Mouse (Mus musculus): Measurements from ENCODE around the gene Fam78a. TPM values are rescaled to one million over a fixed set of nuclear protein-coding genes. Genes with fewer than 3 reads are reported as not detected.

Gene Fam78a
- total RNA-seq, 2 experiments from 2014 or later: 2.4 TPM

GRCm38 (mm10) chr2:32070747-32071146, 13.9 kb downstream of the Fam78a start:
- DNase-seq (ENCODE audit: low spot score in 2 of 2): no peak

DNA sequence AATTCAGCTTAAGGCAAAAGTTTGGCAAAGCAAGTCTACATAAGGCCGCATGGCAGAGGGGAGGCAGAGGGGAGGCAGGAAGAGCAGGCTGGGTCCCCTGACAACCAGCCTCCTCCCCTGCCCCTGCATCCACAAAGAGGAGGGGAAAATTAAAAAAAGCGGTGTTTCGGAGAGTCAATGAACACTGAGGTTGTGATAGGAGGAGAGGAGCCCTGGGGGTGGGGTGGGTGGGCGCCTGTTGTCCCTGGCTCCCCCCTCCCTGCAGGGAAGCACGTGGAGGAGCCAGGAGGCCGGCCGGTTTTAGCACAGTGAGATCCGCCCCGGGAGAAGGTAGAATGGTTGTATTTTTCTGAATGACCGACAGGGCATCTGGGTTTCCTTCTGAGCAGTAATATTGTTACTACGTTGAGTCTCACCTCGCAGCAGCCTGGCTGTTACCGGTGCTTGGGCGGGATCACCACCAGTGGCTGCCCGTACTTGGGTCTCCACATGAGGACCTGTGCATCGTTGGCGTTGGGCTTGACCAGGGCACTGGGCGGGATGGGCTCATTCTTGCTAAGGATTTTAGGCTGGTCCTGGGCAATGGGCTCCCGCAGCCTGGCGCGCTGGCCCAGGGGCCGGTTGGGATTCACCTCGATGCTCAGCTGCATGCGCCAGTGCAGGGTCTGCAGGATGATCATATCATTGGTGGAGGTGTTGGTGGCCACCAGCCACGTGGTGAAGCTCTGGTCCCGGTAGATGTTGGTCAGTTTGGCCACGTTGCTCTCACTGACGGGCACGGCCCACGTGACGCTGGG, 15.6 kb downstream of the Fam78a start:
- DNase-seq (ENCODE audit: low spot score in 2 of 2): no peak

GRCm38 (mm10) chr2:32066005-32066404, 18.7 kb downstream of the Fam78a start:
- no peak for DNase-seq (ENCODE audit: low spot score in 2 of 2)

DNA sequence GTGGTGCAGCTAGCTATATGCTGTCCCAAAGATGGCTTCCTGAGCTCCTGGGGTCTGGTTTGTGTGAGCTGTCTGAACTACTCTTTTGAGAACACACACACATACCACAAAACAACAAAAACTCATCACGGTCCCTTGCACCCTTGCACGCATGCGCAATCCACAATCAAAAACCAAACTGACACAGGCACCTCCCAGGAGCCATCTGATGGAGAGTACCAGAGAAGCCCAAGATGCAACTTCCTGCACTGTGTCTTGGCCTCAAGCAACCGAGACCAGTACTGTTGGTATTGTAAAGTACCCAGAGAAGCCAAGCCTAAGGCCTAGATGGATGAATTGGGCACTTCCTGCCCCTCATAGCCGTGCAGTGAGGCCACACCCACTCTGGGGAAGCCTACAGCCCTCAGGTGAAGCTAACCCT, 19.3 kb downstream of the Fam78a start:
- DNase-seq (ENCODE audit: low spot score in 2 of 2): no peak

GRCm38 (mm10) chr2:32064913-32065312, 19.7 kb downstream of the Fam78a start:
- DNase-seq (ENCODE audit: low spot score in 2 of 2): no peak

- no peak for DNase-seq (ENCODE audit: low spot score in 2 of 2)
Measured at GRCm38 (mm10) chr2:32063451-32064151, 21.1 kb downstream of the Fam78a start.

DNA sequence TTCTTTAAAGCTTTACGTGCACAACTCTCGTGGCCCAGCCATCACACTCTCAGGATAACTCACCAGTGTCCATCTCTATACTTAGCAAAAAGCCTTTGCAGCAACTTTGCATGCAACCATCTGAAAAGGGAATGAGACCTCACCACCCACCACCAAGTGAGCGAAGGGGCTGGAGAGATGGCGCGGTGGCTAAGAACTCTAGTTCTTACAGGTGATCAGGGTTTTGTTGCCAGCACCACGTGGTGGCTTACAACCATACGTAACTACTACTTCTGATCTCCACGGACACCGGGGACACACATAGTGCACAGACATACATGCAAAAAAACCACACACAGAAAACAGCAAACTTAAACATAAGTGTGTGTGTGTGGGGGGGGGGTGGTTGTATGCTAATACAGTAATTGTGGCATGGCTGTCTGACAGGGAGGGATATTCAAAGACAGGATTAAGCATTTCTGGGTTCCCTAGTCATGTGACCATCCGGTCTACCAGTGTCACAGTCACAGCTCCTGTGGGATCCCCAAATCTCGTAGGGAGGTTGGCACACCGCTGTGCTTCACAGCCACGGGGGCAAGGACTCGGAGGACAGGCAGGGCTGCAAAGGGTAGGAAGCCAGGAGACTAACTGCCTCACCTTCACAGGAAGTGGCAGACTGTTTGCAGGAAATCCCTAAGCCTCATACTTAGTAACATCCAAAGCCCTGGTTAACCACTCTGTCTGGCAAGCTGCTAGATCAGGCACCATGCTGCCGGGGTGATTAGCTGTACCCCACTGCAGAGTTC, 21.8 kb downstream of the Fam78a start:
- no peak for DNase-seq (ENCODE audit: low spot score in 2 of 2)

DNA sequence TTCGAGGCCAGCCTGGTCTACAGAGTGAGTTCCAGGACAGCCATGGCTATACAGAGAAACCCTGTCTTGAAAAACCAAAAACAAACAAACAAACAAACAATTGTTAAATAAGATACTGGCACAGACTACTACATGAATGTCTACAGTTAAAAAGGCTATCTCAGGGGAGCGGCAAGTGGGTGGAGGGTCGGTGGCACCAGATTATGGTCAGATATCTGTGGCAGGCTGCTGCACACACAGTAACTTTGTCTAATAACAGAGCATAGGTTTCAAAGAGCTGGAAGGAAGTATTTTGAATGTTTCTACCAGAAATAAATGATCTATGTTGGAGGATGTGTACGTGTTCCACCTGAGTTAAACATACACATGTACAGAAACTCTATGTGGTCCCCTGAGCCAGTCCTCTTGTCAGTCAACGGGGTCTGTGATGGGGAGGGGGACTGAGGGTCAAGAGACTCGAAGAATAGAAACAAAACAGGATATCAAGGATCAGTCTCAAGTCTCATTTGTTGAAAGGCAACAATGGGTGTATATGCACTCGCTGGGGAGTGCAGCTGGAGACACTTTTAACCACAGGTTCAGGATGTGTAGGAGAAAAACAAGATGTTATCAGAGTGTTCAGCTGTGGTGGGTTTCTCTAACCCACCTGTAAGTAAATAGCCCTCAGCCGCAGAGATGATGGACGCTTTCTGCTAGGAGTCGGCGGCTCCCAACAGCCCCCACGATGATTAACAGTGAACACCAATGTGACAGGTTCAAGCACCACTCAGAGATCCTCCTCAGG, 22.7 kb downstream of the Fam78a start:
- no peak for DNase-seq (ENCODE audit: low spot score in 2 of 2)

DNA sequence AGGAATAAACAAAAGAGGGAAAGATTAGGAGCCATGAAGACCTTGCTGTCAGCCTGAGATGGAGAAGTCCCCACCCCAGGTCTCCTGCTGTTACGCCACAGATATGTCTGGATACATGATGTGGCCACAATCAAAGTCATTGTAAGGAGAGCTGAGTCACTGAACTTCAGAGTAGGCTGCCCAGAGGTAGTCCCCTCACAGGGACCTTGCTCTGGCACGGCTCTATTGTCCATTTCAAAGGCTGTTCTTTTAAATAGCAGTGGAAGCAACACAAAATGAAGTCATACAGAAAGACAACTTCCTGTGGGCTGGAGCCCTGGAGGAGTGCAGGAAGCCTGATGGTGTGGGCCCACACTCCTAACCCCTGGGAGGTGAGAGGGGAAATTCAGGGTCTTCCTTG, 23.5 kb downstream of the Fam78a start:
- no peak for DNase-seq (ENCODE audit: low spot score in 2 of 2)

- DNase-seq (ENCODE audit: low spot score in 2 of 2): no peak
Measured at GRCm38 (mm10) chr2:32060228-32060805, 24.3 kb downstream of the Fam78a start.

DNA sequence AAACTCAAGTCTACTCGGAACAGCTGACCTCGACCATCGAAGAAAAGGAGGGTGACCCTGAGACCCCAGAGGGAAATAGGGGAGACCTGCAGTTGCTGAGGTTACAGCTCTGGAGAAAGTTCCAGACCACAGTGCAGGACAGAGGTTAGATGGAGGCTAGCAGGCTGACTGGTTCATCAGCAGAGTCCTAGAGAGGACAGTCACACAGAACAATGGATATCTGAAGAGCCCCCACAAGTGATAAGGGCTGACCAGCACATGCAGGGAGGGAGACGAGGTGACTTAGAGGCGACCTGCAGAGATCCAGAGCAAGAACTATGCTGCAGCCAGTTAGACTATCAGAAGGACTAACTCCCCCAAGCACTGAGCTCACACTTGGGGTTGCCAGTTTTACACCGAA, 25.0 kb downstream of the Fam78a start:
- no peak for DNase-seq (ENCODE audit: low spot score in 2 of 2)

- DNase-seq (ENCODE audit: low spot score in 2 of 2): no peak
Measured at GRCm38 (mm10) chr2:32058716-32059115, 25.9 kb downstream of the Fam78a start.

- DNase-seq (ENCODE audit: low spot score in 2 of 2): no peak
Measured at GRCm38 (mm10) chr2:32058241-32058640, 26.4 kb downstream of the Fam78a start.

DNA sequence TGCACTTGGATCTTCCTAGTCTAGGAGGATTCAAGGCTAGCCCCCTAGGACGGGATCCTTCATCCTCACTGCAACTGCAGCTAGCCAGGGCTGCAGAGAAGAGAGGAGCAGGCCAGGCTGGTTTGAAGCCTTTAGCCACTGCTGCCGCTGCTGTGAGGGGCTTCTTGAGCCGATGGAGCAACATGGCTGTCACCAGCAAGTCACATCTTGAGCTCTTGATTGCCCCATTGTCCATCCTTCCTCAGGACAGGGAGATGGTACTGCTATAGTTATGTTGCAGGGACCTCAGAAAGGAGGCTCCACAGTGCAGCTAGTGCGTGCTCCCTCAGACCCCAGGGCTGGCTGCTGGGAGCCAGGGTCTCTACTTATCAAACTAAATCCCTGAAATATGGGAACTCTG, 26.9 kb downstream of the Fam78a start:
- no peak for DNase-seq (ENCODE audit: low spot score in 2 of 2)

- DNase-seq (ENCODE audit: low spot score in 2 of 2): no peak
Measured at GRCm38 (mm10) chr2:32057360-32057759, 27.3 kb downstream of the Fam78a start.

DNA sequence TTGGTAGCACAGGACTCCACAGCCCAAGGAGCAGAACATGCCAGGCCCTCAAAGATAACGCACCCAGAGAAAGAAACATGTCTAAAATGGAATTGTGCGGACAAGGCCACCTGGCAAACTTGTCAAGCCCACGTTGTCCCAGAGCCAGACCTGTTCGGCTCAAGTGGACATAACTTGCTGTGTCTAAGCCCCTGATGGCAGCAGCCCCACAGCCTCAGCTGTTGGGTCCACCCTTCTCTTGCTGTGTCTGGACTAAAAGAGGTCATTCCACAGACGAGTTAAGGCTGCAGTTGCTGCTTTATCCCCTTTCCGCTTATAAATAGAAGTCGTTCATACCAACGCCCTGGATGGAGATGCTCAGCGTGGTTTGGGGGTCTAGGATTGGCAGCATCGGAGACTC, 28.1 kb downstream of the Fam78a start:
- no peak for DNase-seq (ENCODE audit: low spot score in 2 of 2)

DNA sequence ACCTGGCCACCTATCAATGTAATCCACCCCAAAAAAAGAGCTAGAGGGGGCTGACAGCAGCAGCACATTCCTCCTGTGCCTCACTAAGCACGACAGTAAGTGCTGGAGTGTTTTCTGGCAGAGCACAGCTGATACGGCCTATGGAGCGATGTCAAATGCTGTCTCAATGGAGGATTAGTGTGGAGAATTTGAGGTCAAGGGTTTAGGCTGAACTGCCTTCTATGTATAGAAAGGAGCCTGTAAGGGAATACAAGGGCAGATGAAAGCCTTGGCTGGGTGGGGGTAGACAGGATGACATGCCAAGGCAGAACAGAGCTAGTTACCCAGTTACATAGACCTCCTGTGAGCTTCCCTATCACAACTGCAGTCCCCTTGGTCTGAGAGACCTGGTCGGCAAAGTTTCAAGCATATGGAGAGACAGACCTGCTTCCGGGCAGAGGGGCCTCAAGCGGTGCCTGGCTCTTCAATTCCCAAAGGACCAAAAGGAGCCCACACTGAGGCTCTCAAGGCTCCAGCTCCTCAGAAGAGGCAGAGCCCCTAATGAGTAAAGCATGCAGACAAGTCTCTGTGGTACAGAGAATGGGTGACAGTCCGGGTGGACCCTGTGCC, 29.2 kb downstream of the Fam78a start:
- DNase-seq (ENCODE audit: low spot score in 2 of 2): no peak

DNA sequence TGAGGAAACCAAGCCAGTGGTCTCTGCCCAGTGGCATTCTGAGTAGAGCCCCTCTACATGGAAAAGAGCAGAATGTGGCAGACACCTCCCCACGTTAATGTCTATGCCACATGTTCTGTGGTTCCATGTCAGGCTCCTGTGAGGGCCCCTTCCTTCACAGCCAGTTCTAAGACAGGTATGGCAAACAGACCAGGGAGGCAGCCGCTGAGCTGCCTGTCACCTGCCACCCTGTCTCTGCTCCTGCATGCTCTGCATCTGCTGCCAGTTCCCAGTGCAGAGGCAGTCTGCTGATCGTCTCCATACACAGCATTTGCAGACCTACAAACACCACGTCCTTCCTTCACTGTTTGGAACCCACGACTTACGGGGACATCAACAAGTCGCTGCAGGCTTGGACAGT, 32.2 kb downstream of the Fam78a start:
- DNase-seq (ENCODE audit: low spot score in 2 of 2): no peak

GRCm38 (mm10) chr2:32051791-32052190, 32.9 kb downstream of the Fam78a start:
- DNase-seq (ENCODE audit: low spot score in 2 of 2): no peak

- no peak for DNase-seq (ENCODE audit: low spot score in 2 of 2)
Measured at GRCm38 (mm10) chr2:32047323-32047722, 37.3 kb downstream of the Fam78a start.
